Mouse (Mus musculus) kidney, postnatal 14 days (tissue): Measurements from ENCODE around the gene E4f1.

ENCODE experiments used
- DNase-seq: peaks from one replicate; pipeline ENCODE4 v3.0.0; 2022; ENCODE audit warnings: mixed read lengths

Gene E4f1

GRCm38 (mm10) chr17:24413557-24414211 lies 56.4 kb downstream of the E4f1 start:
- peak; percentile 24 for DNase-seq

- DNase-seq: no peak
Observed at GRCm38 (mm10) chr17:24407116-24407803, 62.9 kb downstream of the E4f1 start.

GRCm38 (mm10) chr17:24402371-24402770 lies 67.7 kb downstream of the E4f1 start:
- no peak for DNase-seq

- no peak for DNase-seq
Observed at GRCm38 (mm10) chr17:24394456-24394855, 75.7 kb downstream of the E4f1 start.
